Mouse (Mus musculus): ENCODE measurements around the gene AC153137.1.

The AC153137.1 gene

DNA sequence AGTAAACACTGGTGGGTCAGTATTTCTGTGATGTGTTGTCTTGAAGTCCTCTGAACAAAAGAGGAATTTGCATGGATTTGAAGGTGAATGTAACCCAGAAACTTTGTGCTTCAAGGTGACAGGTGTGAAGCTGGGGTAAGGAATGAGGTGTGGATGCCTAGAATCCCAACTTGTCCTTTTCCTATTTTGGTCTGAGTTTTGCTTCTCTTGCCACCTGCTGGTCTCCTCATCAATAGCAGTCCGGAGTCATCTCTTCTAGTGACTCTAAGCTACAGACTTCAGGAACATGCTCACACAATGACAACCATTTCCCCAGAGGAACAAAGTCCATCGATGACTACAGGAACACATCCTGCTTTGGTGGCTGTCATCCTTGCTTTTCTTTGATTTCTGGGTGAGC lies 46.9 kb downstream of the AC153137.1 start:
- no peaks in the 10 kb centered on the region for H3K27me3 ChIP-seq (ENCODE audit: insufficient read depth, low read length)
- TF ChIP-seq CTCF (conservative IDR thresholded peaks at IDR 0.05; ENCODE audit: low read length), result peak; percentile 26
- no peak for TF ChIP-seq POU5F1 (IDR thresholded peaks at IDR 0.05; ENCODE audit: borderline replicate concordance, low read length)
- H3K4me3 ChIP-seq (replicated peaks; ENCODE audit: low read length), result no peak overlapping the region
- peaks cover 14% of the 10 kb centered on the region; the same call in 1 of the 2 replicates for H3K4me1 ChIP-seq (replicated peaks; ENCODE audit: low read depth, low read length)
- no peaks in the 10 kb centered on the region for H3K36me3 ChIP-seq (ENCODE audit: insufficient read depth, low read length)
- H3K9me3 ChIP-seq (ENCODE audit: low read length), result no peaks in the 10 kb centered on the region

DNA sequence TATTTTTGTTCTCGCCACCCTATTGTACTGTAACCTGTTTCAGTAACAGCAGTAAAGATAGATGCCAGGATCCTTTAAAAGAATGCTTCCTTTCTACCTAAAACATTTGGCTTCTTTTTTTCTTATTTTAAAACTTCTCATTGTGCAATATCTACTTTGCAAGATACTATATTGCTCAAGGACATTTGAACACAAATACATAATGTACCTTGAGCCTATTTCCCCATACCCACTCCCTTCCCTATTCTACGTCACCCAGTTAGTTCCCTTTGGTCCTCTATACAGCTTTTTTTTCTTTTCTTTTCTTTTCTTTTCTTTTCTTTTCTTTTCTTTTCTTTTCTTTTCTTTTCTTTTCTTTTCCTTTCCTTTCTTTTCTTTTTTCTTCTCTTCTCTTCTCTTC lies 47.6 kb downstream of the AC153137.1 start:
- Histone ChIP-seq H3K27me3 (ENCODE audit: insufficient read depth, low read length) (no peaks in the 10 kb centered on the region), H3K9me3 (ENCODE audit: low read length) (no peaks in the 10 kb centered on the region), H3K4me3 (replicated peaks; ENCODE audit: low read length) (no peak overlapping the region), H3K36me3 (ENCODE audit: insufficient read depth, low read length) (no peaks in the 10 kb centered on the region), H3K4me1 (replicated peaks; ENCODE audit: low read depth, low read length) (peaks cover 14% of the 10 kb centered on the region; the same call in 1 of the 2 replicates)
- no peak for TF ChIP-seq NANOG (IDR thresholded peaks at IDR 0.05; ENCODE audit: borderline replicate concordance, low read length)
- no peak for TF ChIP-seq CTCF (conservative IDR thresholded peaks at IDR 0.05; ENCODE audit: low read length)
- TF ChIP-seq POU5F1 (IDR thresholded peaks at IDR 0.05; ENCODE audit: borderline replicate concordance, low read length), result no peak

Measured in E14TG2a.4 (cell line).